In the genomic region with DNA sequence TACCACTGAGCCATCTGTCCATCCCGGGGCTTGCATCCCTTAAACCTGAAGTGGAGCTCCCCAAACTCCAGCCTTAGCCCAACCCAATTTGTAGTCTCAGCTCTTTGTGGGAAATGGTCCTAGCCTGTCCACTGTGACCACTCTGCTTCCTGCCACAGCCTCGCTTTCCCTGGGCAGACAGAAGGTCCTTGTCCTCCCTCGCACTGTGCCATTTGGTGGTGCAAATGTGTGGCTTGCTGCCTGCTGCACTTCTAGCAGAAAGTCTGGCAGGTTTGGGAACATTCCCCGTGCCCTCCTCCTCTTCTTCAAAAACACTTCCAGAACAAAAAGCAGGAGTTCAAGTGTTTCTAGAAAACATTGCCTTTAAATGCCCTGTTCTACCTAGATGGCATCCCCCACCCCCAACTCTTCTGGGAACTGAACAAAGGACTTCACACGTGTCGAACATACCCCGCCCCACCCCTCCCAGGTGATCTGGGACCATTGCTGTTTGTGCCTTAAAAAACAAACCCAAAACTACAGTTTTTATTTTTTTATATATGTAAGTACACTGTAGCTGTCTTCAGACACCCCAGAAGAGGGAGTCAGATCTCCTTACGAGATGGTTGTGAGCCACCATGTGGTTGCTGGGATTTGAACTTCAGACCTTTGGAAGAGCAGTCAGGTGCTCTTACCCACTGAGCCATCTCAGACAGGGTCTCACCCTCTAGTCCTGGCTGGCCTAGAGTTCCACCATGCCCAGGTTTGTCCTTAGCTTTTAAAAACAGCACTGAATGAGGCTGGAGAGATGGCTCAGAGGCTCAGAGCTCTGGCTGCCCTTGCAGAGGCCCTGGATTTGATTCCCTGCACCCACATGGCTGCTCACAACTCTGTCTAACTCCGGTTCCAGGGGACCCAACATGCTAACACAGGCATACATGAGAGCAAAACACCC, we compare ENCODE assay signal across 23 mouse cellular contexts. TPM values are rescaled to one million over a fixed set of nuclear protein-coding genes. Genes with fewer than 3 reads are reported as not detected.
A peak's percentile ranks its signal among the peaks of the same experiment; 100 is the strongest.
DNase-seq lines count a peak whose midpoint lies in the region; ATAC-seq and TF ChIP-seq lines count a peak whose summit lies in the region.
"Had no signal": no experiment of that assay in that cellular context is flagged by ENCODE, and none has a peak within 500 bp of the region (broad histone marks: within the 10 kb centered on the region; RNA-seq: fewer than 3 reads in every experiment).

No protein-coding gene starts in this region.

- no peaks in the 10 kb centered on the region for H3K36me3 ChIP-seq in embryonic facial prominence, embryonic 13.5 days
- no peaks in the 10 kb centered on the region for H3K36me3 ChIP-seq in embryonic facial prominence, embryonic 10.5 days (replicated peaks)
- H3K36me3 ChIP-seq in E14TG2a.4 (ENCODE audit: insufficient read depth, low read length) = no peaks in the 10 kb centered on the region
- H3K36me3 ChIP-seq: embryonic facial prominence, embryonic 12.5 days; forebrain, embryonic 15.5 days; midbrain, embryonic 12.5 days; neural tube, embryonic 12.5 days had no signal

- H3K4me1 ChIP-seq in embryonic facial prominence, embryonic 13.5 days = peaks cover 10% of the 10 kb centered on the region
- H3K4me1 ChIP-seq in embryonic facial prominence, embryonic 10.5 days = peaks cover 10% of the 10 kb centered on the region
- peaks cover 60% of the 10 kb centered on the region for H3K4me1 ChIP-seq in E14TG2a.4 (replicated peaks; ENCODE audit: low read depth, low read length)
- H3K4me1 ChIP-seq: midbrain, embryonic 12.5 days; neural tube, embryonic 12.5 days had no signal

- TF ChIP-seq CTCF in E14TG2a.4 (conservative IDR thresholded peaks at IDR 0.05; ENCODE audit: low read length) = no peak

- ATAC-seq in embryonic facial prominence, embryonic 13.5 days (ENCODE audit: insufficient number of reproducible peaks, insufficient read depth, low FRiP score, low TSS enrichment, low read depth) = no peak
- no peak for ATAC-seq in megakaryocyte-erythroid progenitor cell, adult 5-6 weeks (replicated peaks; ENCODE audit: low FRiP score, low TSS enrichment, poor library complexity, severe bottlenecking)
- ATAC-seq: forebrain, embryonic 15.5 days had no signal

- no peak for DNase-seq in embryonic facial prominence, embryonic 10.5 days (ENCODE audit: low spot score)
- DNase-seq in ES-CJ7 (ENCODE audit: low read depth, low spot score) = peak; percentile 81
- peak; percentile 63 to 71 for DNase-seq in cerebellum, postnatal 25 days
- no peak for DNase-seq in gastrocnemius, postnatal 10 days
- DNase-seq: adrenal gland, adult 8-10 months; heart, postnatal 10 days; kidney, adult 11 months; lung, adult 18-20 months; thymus, postnatal 25 days had no signal

- WGBS in embryonic facial prominence, embryonic 13.5 days = 49% methylated on average over 9 of the region's 9 CpGs
- WGBS in embryonic facial prominence, embryonic 10.5 days = 57% methylated on average over 9 of the region's 9 CpGs

- H3K27me3 ChIP-seq in embryonic facial prominence, embryonic 13.5 days = no peaks in the 10 kb centered on the region
- no peaks in the 10 kb centered on the region for H3K27me3 ChIP-seq in embryonic facial prominence, embryonic 10.5 days (replicated peaks; ENCODE audit: low read depth, poor library complexity, severe bottlenecking)
- no peaks in the 10 kb centered on the region for H3K27me3 ChIP-seq in E14TG2a.4 (ENCODE audit: insufficient read depth, low read length)
- H3K27me3 ChIP-seq: embryonic facial prominence, embryonic 12.5 days; forebrain, embryonic 15.5 days; midbrain, embryonic 12.5 days; neural tube, embryonic 12.5 days had no signal

- H3K4me3 ChIP-seq in embryonic facial prominence, embryonic 13.5 days = no peak overlapping the region
- no peak overlapping the region for H3K4me3 ChIP-seq in embryonic facial prominence, embryonic 10.5 days
- peak overlapping the region; percentile 37; the same call in 1 of the 2 replicates for H3K4me3 ChIP-seq in E14TG2a.4 (replicated peaks; ENCODE audit: low read length)
- H3K4me3 ChIP-seq: embryonic facial prominence, embryonic 12.5 days; forebrain, embryonic 15.5 days; midbrain, embryonic 12.5 days; neural tube, embryonic 12.5 days had no signal

- H3K9ac ChIP-seq in embryonic facial prominence, embryonic 13.5 days = peak overlapping the region; percentile 21; the same call in 1 of the 2 replicates
- H3K9ac ChIP-seq: embryonic facial prominence, embryonic 12.5 days; forebrain, embryonic 15.5 days; midbrain, embryonic 12.5 days; neural tube, embryonic 12.5 days had no signal

- no peak overlapping the region for H3K27ac ChIP-seq in embryonic facial prominence, embryonic 13.5 days
- no peak overlapping the region for H3K27ac ChIP-seq in embryonic facial prominence, embryonic 10.5 days (replicated peaks)
- H3K27ac ChIP-seq: embryonic facial prominence, embryonic 12.5 days; forebrain, embryonic 15.5 days; kidney, postnatal 0 days; midbrain, embryonic 12.5 days; neural tube, embryonic 12.5 days had no signal

- H3K4me2 ChIP-seq in embryonic facial prominence, embryonic 13.5 days = no peak overlapping the region
- H3K4me2 ChIP-seq: embryonic facial prominence, embryonic 12.5 days; forebrain, embryonic 15.5 days; heart, embryonic 11.5 days; midbrain, embryonic 12.5 days; neural tube, embryonic 12.5 days had no signal

- H3K9me3 ChIP-seq in embryonic facial prominence, embryonic 13.5 days = no peaks in the 10 kb centered on the region
- no peaks in the 10 kb centered on the region for H3K9me3 ChIP-seq in embryonic facial prominence, embryonic 10.5 days
- no peaks in the 10 kb centered on the region for H3K9me3 ChIP-seq in E14TG2a.4 (ENCODE audit: low read length)
- H3K9me3 ChIP-seq: embryonic facial prominence, embryonic 12.5 days; forebrain, embryonic 15.5 days; midbrain, embryonic 12.5 days; neural tube, embryonic 12.5 days had no signal

RNA-seq across cellular contexts. Expression of gene Pxn, which starts 7.9 kb away (rescaled TPM):
- polyA plus RNA-seq in embryonic facial prominence, embryonic 13.5 days (2015; fragmentation: Nextera tagmentation; extraction: Ambion mirVana) = 39.6 and 44.2 TPM in 2 replicates
- 50.3 and 50.6 TPM in 2 replicates for polyA plus RNA-seq in embryonic facial prominence, embryonic 10.5 days (2016; fragmentation: Nextera tagmentation; extraction: Ambion mirVana)
- 31.8 and 34.0 TPM in 2 replicates for total RNA-seq in megakaryocyte-erythroid progenitor cell, adult 5-6 weeks (2014; fragmentation: Nextera tagmentation)
- total RNA-seq in megakaryocyte-erythroid progenitor cell, adult 5-6 weeks (2017) = 36.1 and 47.5 TPM in 2 replicates
- 100 to 1,000 TPM; 107 to 130 TPM for total RNA-seq in gastrocnemius, postnatal 10 days (2021)

RNA-seq across cellular contexts. Expression of gene Sirt4, which starts 14.0 kb away (rescaled TPM):
- 24.8 and 28.1 TPM in 2 replicates for polyA plus RNA-seq in embryonic facial prominence, embryonic 13.5 days (2015; fragmentation: Nextera tagmentation; extraction: Ambion mirVana)
- polyA plus RNA-seq in embryonic facial prominence, embryonic 10.5 days (2016; fragmentation: Nextera tagmentation; extraction: Ambion mirVana) = 14.5 and 16.0 TPM in 2 replicates
- 10.7 and 20.4 TPM in 2 replicates for total RNA-seq in megakaryocyte-erythroid progenitor cell, adult 5-6 weeks (2014; fragmentation: Nextera tagmentation)
- 3.4 and 7.2 TPM in 2 replicates for total RNA-seq in megakaryocyte-erythroid progenitor cell, adult 5-6 weeks (2017)
- 10 to 100 TPM; 12.7 to 16.6 TPM for total RNA-seq in gastrocnemius, postnatal 10 days (2021)

RNA-seq across cellular contexts. Expression of gene Pla2g1b, which starts 32.5 kb away (rescaled TPM):
- not detected in 2 replicates for polyA plus RNA-seq in embryonic facial prominence, embryonic 13.5 days (2015; fragmentation: Nextera tagmentation; extraction: Ambion mirVana)
- polyA plus RNA-seq in embryonic facial prominence, embryonic 10.5 days (2016; fragmentation: Nextera tagmentation; extraction: Ambion mirVana) = not detected in 2 replicates
- total RNA-seq in megakaryocyte-erythroid progenitor cell, adult 5-6 weeks (2014; fragmentation: Nextera tagmentation) = not detected in 2 replicates
- total RNA-seq in megakaryocyte-erythroid progenitor cell, adult 5-6 weeks (2017) = not detected in 2 replicates
- not detected for total RNA-seq in gastrocnemius, postnatal 10 days (2021)
- total RNA-seq: gastrocnemius, postnatal 4 days; heart, postnatal 10 days; layer of hippocampus, postnatal 14 days; left cerebral cortex, postnatal 25 days had no signal
- polyA plus RNA-seq: cortical plate, adult 2 months; embryonic facial prominence, embryonic 12.5 days; forebrain, embryonic 15.5 days; liver, adult 2 months; midbrain, embryonic 12.5 days; neural tube, embryonic 12.5 days had no signal

Comparison
In these comparisons a context has a peak if more than half of its experiments do, and no peak if none do; other contexts are left out.
1. DNase-seq: peak in ES-CJ7 (single experiment) and cerebellum, postnatal 25 days (2 of 2); none in embryonic facial prominence, embryonic 10.5 days (single experiment) and gastrocnemius, postnatal 10 days (single experiment).